Mouse (Mus musculus): ENCODE results near the gene Rabgap1.

DNA sequence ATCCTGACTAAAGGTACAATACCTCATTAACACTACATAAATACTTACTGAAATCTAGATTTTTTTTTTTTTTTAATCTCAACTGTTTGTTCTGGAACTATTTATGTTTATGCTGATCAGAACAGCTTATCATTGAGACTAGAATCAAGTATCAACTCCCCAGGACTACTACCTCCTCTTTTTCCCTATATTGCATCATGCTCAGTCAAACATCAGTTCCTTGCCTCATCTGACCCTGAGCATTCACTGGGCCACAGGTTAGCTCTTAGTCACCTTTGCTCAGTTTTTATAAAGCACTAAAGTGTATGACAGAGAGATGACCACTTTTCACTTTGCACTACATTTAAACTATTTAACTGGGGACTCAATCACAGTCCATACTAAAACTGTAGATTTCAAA lies 144.8 kb downstream of the Rabgap1 start:
- no peak for TF ChIP-seq POLR2A (IDR thresholded peaks at IDR 0.05; ENCODE audit: insufficient read depth, low read depth, low read length)
- TF ChIP-seq CTCF (IDR thresholded peaks at IDR 0.05), result no peak
- TF ChIP-seq EP300 (IDR thresholded peaks at IDR 0.05; ENCODE audit: insufficient read depth, low read depth, low read length), result no peak
